Mouse (Mus musculus) common myeloid progenitor, adult 5-6 weeks (primary cell): Measurements from ENCODE around the gene Hist2h2be. TPM values are rescaled to one million over a fixed set of nuclear protein-coding genes. Genes with fewer than 3 reads are reported as not detected.

Source experiments
- ATAC-seq: replicated peaks from 2 replicates; pipeline ENCODE4 v1.8.0; 2016; ENCODE audit warnings: low read depth, mild to moderate bottlenecking, moderate TSS enrichment, inconsistent platforms; ENCODE audit not compliant: poor library complexity, severe bottlenecking
- total RNA-seq: library from RNA; stranded (forward); fragments of 200-1000, 187-1606 nt; gene quantifications from 2 replicates; pipeline ENCODE4 v1.2.3, GENCODE M21; 2017

The Hist2h2be gene
- total RNA-seq, 1 experiment from 2014 or later, result 8.3 TPM

DNA sequence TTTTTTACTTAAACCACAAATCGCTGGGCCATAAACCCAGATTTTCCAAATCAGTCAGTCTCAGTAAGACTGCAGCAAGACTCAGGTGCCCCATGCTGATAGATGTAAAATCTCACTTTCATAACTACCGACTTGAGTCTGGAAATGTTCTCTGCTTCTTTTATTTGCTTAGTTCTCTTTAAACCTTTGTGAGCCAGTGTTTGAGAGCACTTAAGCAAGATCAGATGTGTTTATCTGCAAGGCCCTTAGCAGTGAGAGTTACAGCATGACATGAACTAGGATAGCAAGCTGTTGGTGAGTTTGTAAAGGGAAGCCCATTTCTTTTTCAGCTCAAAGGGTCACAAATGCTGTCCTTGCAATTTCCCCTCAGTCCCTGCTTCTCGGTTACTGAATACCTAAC is 36.3 kb downstream of the Hist2h2be start:
- ATAC-seq, result no peak

DNA sequence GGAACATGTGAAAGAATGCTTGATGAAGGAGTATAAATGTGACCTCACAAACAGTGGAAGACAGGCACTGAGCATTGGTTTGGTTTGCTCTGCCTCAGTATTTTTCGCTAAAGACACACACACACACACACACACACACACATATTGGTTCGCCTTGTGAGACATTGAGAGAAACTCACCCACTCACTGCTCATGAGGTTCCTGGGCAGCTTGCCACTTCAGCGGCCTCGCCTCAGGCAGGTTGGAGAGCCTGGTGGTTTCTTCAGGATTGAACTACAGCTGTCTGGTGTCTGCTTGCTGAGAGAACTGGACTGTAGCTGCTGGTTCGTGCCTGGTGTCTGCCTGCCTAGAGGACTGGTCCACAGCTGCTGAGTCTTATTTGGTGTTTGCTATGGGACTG is 39.3 kb downstream of the Hist2h2be start:
- ATAC-seq, result no peak

DNA sequence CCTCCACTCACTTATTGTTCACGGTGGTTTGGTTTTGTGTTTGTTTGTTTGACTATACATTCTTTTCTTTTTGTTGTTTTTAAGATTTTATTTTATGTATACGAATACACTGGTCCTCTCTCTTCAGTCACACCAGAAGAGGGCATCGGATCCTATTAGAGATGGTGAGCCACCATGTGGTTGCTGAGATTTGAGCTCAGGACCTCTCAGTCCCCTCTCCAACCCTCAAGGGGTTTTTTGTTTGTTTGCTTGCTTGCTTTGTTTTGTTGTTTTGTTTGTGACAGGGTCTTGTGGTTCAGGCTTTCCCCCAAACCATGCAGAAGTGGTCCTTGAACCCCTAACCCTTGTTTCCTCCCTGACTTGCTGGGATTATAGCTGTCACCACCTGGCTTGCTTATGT is 40.7 kb downstream of the Hist2h2be start:
- no peak for ATAC-seq

DNA sequence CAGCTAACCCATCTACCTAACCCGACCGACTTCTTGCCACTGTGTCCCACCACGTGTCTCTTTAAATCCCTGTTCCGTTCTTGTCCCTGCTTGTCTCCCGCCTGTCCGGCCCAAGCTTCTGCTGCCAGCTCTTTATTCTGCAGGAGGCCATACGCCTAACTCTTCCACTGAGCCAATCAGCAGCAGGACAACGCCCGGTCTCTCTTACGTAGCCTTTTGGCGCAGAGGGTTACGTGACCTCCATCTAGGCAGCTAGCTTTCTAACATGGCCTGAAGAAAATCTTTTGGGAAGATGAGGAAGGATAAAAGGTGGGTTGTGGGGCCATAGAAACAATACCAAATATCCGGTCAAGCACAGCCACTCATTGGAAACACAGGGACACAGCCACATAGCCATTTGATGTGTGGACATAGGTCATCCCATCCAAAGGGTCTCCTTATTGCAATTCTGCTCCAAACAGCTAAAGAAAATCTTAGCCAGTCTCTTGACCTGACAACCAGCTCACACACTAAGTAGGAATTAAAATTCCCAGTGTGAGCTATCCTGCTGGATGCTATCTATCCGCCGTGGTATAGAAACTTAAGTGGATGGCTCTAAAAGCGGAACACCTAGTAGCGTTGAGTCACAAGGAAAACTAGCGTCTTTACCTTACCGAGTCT is 41.4 kb downstream of the Hist2h2be start:
- ATAC-seq, result peak; percentile 66

DNA sequence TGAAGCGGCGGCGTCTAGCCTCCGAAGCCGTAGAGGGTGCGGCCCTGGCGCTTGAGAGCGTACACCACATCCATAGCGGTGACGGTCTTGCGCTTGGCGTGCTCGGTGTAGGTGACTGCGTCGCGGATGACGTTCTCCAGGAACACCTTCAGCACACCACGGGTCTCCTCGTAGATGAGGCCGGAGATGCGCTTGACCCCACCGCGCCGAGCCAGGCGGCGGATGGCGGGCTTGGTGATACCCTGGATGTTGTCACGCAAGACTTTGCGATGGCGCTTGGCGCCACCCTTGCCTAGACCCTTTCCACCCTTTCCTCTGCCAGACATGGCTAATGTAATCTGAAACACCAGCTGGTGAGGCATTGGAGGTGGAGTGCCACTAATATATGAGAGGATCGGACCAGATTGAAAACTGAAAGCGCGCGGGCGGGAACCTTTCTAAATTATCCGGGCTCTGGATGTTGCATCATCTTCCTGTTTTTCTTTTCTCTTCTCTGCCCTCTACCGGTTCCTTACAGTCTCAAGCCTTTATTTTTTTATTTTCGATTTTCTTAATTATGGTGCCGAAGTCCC is 42.1 kb downstream of the Hist2h2be start, which contains the start of gene Hist2h4:
TSS of gene Hist2h4 (minus strand) at position 333 of the 572 bp plus-strand sequence.
- ATAC-seq, result peak; percentile 86

DNA sequence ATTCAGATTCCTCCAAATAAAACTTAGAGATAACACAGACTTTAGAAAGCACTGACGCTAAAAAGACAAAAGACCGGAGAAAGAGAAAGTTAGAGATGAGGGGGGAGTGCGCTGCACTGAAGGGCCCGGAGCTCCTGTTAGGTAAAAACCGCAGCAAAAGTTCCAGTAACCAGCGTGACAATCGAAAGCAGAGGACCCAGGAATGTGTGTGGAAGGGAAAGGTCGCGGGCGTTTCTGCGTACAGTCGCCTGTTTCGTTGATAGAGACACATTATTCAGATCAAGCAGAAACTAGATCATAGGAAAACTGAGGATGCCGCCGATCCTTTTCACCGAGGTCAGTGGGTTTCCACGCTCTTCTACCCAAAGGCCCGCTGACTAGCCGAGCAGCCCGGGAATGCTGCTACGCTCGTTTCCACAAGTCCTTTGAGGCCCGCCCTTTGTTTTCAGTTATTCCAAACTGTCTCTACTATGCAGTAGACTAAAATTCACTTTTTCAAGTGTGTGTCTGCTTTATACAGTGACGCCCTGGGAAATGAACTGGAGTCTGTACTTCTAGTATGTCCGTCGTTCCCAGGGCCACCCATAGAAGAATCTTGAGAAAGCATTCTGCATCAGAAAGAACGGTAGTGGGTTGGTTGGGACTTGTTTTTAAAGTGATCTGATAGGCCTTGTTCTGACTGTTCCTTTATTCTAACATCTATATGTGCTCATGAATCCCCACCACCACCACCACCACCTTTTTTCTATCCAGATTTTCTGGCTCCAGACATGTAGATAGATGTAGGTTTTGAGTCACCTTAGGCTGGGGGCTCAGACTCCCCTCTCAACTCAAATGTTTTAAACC is 42.9 kb downstream of the Hist2h2be start:
- peak; percentile 35 for ATAC-seq

DNA sequence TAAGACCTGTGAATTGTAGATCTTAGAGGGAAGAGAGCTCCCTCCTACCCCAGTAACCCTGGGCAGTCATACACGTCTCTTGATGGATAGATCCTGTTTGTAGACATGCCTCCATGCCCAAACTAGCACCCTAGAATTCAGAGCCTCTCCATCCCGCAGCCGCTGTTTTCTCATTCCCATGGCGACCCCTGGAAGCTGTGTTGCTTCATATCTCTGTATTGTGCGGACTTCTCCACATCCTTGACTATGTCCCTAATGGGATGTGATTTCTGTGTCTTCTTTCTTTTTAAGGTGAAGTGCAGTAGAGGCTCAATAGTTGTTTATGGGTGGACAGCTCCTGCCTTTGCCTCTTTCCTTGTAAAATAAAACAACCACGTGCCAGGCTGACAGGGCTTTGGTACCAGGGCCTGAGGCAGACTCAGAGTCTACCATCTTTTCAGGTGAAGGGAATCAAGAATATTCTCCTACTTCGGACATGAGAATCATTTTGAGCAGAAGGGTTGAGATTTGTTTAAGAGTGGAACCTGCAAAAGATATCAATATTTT is 43.6 kb downstream of the Hist2h2be start:
- ATAC-seq, result no peak

DNA sequence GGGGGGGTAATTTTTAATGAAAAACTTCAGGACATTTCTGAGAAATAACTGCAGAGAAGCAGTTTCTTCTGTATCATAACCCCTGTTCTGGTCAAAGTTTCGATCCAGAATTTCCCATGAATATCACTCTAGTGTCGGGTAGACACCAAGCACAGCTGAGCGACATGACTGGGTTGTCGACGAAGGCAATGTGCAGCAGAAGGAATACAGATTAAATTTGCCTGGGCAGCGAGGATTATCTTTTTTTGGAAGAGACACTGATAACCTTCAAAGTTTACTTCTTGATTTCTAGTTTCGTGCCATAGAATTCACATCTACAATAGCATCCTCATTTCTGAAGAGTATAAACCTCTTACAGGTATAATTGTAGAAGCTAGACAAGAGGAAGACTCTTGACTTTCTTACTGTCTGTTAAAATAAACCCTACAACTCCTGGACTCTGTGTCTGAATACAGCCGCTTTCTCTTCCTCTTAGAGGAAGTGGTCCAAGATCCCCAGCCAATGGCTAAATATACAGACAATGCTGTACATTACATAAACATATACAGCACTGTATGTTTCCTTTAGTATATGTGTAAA is 45.3 kb downstream of the Hist2h2be start:
- no peak for ATAC-seq

DNA sequence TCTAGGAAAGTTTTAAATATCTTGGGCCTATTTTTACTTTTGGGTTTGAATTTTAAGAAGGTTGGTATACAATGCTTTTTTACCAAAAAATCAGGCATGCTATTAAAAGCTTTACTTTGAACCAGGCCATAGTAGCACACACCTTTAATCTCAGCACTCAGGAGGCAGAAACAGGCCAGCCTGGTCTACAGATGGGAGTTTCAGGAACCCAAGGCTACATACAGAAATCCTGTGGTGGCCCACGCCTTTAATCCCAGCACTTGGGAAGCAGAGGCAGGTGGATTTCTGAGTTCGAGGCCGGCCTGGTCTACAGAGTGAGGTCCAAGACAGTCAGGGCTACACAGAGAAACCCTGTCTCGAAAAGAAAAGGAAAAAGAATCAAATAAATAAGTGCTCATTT is 46.6 kb downstream of the Hist2h2be start:
- no peak for ATAC-seq

DNA sequence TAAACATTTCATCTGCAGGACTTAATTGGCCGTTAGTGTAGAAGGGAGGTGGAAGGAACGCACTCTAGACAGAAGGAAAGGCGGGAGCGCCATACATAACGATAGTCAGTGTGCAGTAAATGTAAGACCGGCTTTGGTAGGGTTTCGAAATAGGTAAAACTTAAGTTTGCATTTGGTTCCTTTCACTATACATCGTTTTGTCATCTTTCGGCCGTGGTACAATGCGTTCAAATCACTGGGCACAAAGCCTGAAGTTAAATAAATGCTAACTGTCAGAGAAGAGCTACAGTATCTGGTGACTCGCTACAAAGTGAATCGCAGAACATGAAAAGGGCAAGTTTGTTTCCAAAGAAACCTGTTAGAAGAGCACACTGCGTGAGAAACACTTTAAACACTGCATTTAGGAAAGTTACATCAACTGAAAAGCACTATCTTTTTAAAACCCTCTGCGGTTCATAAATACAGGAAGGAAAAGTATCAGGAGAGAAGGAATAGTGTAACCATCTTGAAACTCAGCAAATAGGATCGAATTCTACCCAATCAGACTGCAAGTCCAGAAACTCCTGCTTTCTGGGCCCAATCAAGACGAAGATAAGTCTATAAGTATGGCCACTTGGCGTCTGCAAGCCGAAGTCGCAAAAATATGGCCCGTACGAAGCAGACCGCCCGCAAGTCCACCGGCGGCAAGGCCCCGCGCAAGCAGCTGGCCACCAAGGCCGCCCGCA is 47.3 kb downstream of the Hist2h2be start, which contains the start of gene Hist2h3b:
TSS of gene Hist2h3b (plus strand) at position 604 of the 725 bp plus-strand sequence.
- ATAC-seq, result peak; percentile 31

DNA sequence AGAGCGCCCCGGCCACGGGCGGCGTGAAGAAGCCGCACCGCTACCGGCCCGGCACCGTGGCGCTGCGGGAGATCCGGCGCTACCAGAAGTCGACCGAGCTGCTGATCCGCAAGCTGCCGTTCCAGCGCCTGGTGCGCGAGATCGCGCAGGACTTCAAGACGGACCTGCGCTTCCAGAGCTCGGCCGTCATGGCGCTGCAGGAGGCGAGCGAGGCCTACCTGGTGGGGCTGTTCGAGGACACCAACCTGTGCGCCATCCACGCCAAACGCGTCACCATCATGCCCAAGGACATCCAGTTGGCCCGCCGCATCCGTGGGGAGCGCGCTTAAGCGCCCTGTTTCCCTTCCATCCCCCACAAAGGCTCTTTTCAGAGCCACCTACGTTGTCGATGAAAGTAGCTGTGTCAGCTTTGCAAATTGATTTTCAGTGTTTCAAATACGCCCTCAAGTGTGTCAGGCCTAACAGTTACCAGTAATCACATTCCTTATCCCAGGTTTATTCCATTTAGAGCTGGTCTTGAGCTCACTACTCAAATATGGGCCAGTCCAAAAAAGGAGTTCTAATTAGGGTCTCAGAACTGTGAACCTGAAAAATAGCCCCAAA is 48.0 kb downstream of the Hist2h2be start:
- peak; percentile 10; the same call in 1 of the 2 replicates for ATAC-seq

DNA sequence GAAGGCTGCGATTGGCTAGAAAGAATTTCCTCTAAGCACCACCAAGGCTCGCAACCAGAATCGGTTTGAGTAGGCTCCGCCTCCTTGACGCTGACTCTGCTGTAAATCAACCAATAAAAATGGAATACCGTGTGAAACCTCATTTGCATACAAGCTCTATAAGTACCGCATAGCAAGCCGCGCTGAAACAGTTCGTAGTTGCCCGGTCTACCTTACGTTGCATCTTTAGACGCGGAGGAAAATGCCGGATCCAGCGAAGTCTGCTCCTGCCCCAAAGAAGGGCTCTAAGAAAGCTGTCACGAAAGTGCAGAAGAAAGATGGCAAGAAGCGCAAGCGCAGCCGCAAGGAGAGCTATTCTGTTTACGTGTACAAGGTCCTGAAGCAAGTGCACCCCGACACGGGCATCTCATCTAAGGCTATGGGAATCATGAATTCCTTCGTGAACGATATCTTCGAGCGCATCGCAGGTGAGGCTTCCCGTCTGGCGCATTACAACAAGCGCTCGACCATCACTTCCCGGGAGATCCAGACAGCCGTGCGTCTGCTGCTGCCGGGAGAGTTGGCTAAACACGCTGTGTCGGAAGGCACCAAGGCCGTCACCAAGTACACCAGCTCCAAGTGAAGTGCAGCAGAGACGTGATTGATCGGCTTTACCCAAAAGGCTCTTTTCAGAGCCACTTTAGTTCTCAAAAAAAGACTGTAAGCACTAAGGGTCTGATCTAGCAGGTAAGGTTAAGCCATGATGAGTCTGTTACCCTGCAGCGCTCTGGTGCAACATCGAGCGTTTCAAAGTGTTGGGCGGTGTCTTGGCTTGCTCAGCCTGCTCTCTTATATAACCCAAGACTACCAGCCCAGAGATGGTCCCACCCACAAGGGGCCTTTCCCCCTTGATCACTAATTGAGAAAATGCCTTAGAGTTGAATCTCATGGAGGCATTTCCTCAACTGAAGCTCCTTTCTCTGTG is 48.9 kb downstream of the Hist2h2be start, which contains the start of gene Hist2h2bb:
TSS of gene Hist2h2bb (plus strand) at position 242 of the 964 bp plus-strand sequence.
- peak; percentile 85 for ATAC-seq

Other genes starting within 250 kb of the Hist2h2be start
- gene Plekho1, start 225.1 kb upstream of the Hist2h2be start, total RNA-seq, result 28.9 and 33.8 TPM in 2 replicates
- 19.6 and 35.9 TPM in 2 replicates for gene Vps45, start 162.7 kb upstream of the Hist2h2be start, total RNA-seq
- gene Otud7b, start 116.6 kb upstream of the Hist2h2be start, total RNA-seq, result 10.9 and 11.8 TPM in 2 replicates
- gene Mtmr11, start 59.1 kb upstream of the Hist2h2be start, total RNA-seq, result 0.09 TPM in 1 of 2 replicates, not detected in the other
- 30.4 and 37.3 TPM in 2 replicates for gene Sf3b4, start 48.8 kb upstream of the Hist2h2be start, total RNA-seq
- 1.3 and 1.5 TPM in 2 replicates for gene Sv2a, start 40.0 kb upstream of the Hist2h2be start, total RNA-seq
- gene Bola1, start 1.4 kb upstream of the Hist2h2be start, total RNA-seq, result 21.6 and 38.2 TPM in 2 replicates
- 81.8 and 97.7 TPM in 2 replicates for gene Hist2h2ab, start 1.3 kb upstream of the Hist2h2be start, total RNA-seq
- gene Hist2h2ac, start 239 bp upstream of the Hist2h2be start, total RNA-seq, result 2,555 and 2,638 TPM in 2 replicates
- gene Hist2h3c2, start 18.0 kb downstream of the Hist2h2be start, total RNA-seq, result 96.1 and 129 TPM in 2 replicates
- gene Hist2h2aa2, start 19.2 kb downstream of the Hist2h2be start, total RNA-seq, result 1,358 and 3,626 TPM in 2 replicates
- gene Hist2h2aa1, start 24.4 kb downstream of the Hist2h2be start, total RNA-seq, result 5,131 and 5,822 TPM in 2 replicates
- gene Hist2h3c1, start 25.6 kb downstream of the Hist2h2be start, total RNA-seq, result 2.7 and 18.3 TPM in 2 replicates
- gene Hist2h4, start 42.2 kb downstream of the Hist2h2be start, total RNA-seq, result 101 and 120 TPM in 2 replicates
- gene Hist2h3b, start 47.5 kb downstream of the Hist2h2be start, total RNA-seq, result 296 and 352 TPM in 2 replicates
- 6,356 and 6,932 TPM in 2 replicates for gene Hist2h2bb, start 48.6 kb downstream of the Hist2h2be start, total RNA-seq
- gene Fcgr1, start 72.8 kb downstream of the Hist2h2be start, total RNA-seq, result not detected in 2 replicates
- gene BC107364, start 231.2 kb downstream of the Hist2h2be start, total RNA-seq, result not detected in 2 replicates